ENCODE assay signal across 8 mouse cellular contexts in genomic region chr7:80035748-80036147, GRCm38 (mm10). TPM values are rescaled to one million over a fixed set of nuclear protein-coding genes. Genes with fewer than 3 reads are reported as not detected.
DNase-seq lines count a peak whose midpoint lies in the region; ATAC-seq and TF ChIP-seq lines count a peak whose summit lies in the region.

No protein-coding gene starts in this region.

- H3K4me3 ChIP-seq in heart, adult 2 months: no peak overlapping the region

- TF ChIP-seq EP300 in heart, adult 2 months (IDR thresholded peaks at IDR 0.05; ENCODE audit: insufficient read depth, low read depth, low read length): peak; percentile 62; the same call in 1 of the 2 replicates

- no peak for TF ChIP-seq POLR2A in heart, adult 2 months (IDR thresholded peaks at IDR 0.05; ENCODE audit: insufficient read depth, low read depth, low read length)

- intact Hi-C loops in heart, adult 2 months (cut with DNase I): no loop called here
- intact Hi-C loops in left cerebral cortex, postnatal 4 days (cut with DNase I): no loop called here

- H3K36me3 ChIP-seq in heart, adult 2 months (ENCODE audit: control insufficient read depth, insufficient read depth, low read length): peaks cover 16% of the 10 kb centered on the region

- TF ChIP-seq CTCF in heart, adult 2 months (IDR thresholded peaks at IDR 0.05): no peak

- no peak overlapping the region for H3K9ac ChIP-seq in heart, adult 2 months (ENCODE audit: low read depth, low read length)

- H3K4me1 ChIP-seq in heart, adult 2 months (ENCODE audit: control insufficient read depth, insufficient read depth, low read length): peaks cover 29% of the 10 kb centered on the region

- peak; percentile 52 for DNase-seq in ovary, postnatal 36 days (ENCODE audit: low spot score)
- no peak for DNase-seq in ovary, postnatal 10 days (ENCODE audit: low spot score)
- DNase-seq in heart, adult 2 months: peak; percentile 81 to 85
- peak; percentile 88 to 89 for DNase-seq in kidney, postnatal 36 days
- DNase-seq in embryo, embryonic 11 days: no peak
- DNase-seq in yolk sac, embryonic 10.5 days (ENCODE audit: low spot score): no peak
- no peak for DNase-seq in left cerebral cortex, postnatal 4 days

- 15% methylated on average over 4 of the region's 4 CpGs for WGBS in heart, adult 2 months

- H3K79me2 ChIP-seq in heart, adult 2 months (replicated peaks; ENCODE audit: control insufficient read depth, insufficient read depth, low read length): peaks cover 7% of the 10 kb centered on the region

- peak; percentile 78 for ATAC-seq in megakaryocyte-erythroid progenitor cell, adult 5-6 weeks (replicated peaks; ENCODE audit: low FRiP score, low TSS enrichment, poor library complexity, severe bottlenecking)

- H3K27ac ChIP-seq in heart, adult 2 months: peak overlapping the region; percentile 67

- H3K27me3 ChIP-seq in heart, adult 2 months (ENCODE audit: control insufficient read depth, insufficient read depth, low read length): no peaks in the 10 kb centered on the region

RNA-seq across cellular contexts. Expression of gene Zfp710, which starts 11.1 kb away (rescaled TPM):
- total RNA-seq in heart, adult 2 months (2021): 10 to 100 TPM; 26.9 to 32.2 TPM
- 33.4 and 35.5 TPM in 2 replicates for polyA plus RNA-seq in heart, adult 2 months (2012; rRNA removed)
- total RNA-seq in megakaryocyte-erythroid progenitor cell, adult 5-6 weeks (2014; fragmentation: Nextera tagmentation): 7.1 and 9.0 TPM in 2 replicates
- total RNA-seq in megakaryocyte-erythroid progenitor cell, adult 5-6 weeks (2017): 6.2 and 10.3 TPM in 2 replicates
- total RNA-seq in left cerebral cortex, postnatal 4 days (2021): 10 to 100 TPM; 19.3 to 23.7 TPM

Comparison
In these comparisons a context has a peak if more than half of its experiments do, and no peak if none do; other contexts are left out.
1. DNase-seq: peak in ovary, postnatal 36 days (single experiment), heart, adult 2 months (2 of 2) and kidney, postnatal 36 days (2 of 2); none in ovary, postnatal 10 days (single experiment), embryo, embryonic 11 days (single experiment), yolk sac, embryonic 10.5 days (single experiment) and left cerebral cortex, postnatal 4 days (single experiment).